Mouse (Mus musculus) adipocyte (in vitro differentiated cells): Measurements from ENCODE around the gene Serpind1.
A peak's percentile ranks its signal among the peaks of the same experiment; 100 is the strongest.

Source experiments
- DNase-seq: peaks from one replicate; pipeline ENCODE4 v3.0.0-alpha.2; 2016; ENCODE audit warnings: low spot score

The Serpind1 gene

GRCm38 (mm10) chr16:17331116-17331515 lies at the start of gene Serpind1:
Serpind1 (plus strand) TSS chr16:17331371.
- no peak for DNase-seq

GRCm38 (mm10) chr16:17283151-17283550 lies 48.0 kb upstream of the Serpind1 start:
- no peak for DNase-seq

- no peak for DNase-seq
These were observed 44.1 kb upstream of the Serpind1 start for GRCm38 (mm10) chr16:17287103-17287502.

- DNase-seq = no peak
These were observed 40.2 kb upstream of the Serpind1 start for GRCm38 (mm10) chr16:17291016-17291415.

DNA sequence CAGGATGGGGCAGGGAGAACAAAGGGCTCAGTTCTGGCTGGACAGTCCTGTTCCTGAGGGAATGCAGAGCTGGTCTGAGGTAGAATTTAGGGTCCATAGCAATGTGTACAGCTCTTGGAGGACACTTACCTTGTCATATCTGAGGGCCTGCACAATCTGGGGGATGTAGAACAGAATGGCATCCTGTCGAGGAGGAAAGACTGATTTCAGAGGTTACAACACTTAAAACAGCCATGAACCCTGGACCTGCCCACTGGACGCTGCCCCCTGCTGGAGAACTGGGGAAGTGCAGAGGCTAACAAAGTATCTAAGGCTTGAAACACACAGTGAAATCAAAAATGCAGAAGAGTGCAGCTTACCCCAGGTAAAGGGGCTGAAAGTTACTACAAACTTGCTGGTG lies 38.4 kb upstream of the Serpind1 start:
- DNase-seq = peak; percentile 74

DNA sequence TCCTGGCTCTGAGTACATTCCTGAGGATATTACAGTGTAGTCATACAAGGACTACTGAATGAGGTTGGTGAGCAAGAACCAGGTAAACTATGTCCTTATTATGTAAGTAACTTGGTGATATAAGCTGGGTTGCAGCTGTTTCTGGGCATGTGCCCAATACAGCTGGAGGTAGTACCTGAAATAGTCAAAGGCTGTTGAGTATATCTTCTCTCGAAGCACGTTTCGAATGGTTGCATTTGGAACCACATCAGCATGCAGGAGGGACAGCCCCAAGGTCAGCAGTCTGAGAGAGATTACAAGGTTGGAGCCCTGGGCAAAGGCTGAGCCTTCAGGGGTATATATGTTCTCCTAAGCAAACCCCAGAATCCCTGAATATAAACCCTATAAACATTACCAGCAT lies 30.4 kb upstream of the Serpind1 start:
- no peak for DNase-seq

GRCm38 (mm10) chr16:17303521-17304245 lies 27.5 kb upstream of the Serpind1 start:
- no peak for DNase-seq

DNA sequence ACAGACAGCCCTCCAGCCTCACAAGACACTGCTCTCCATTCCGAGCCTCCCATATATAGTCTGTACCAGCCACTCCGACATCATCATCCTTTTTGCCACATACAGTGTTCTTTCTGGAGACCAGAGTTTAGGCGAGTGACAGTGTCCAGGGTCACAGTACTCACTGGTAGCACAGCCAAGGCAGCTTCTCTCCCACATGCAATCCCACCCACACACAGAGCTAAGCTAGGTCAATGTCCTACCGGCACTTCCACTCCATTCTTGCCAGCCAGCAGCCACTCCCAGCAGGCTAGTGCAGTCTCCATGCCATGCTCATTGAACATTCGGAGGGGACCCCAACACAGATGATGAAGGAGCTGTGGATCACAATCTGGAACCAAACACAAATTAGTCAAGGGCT lies 23.7 kb upstream of the Serpind1 start:
- no peak for DNase-seq

DNA sequence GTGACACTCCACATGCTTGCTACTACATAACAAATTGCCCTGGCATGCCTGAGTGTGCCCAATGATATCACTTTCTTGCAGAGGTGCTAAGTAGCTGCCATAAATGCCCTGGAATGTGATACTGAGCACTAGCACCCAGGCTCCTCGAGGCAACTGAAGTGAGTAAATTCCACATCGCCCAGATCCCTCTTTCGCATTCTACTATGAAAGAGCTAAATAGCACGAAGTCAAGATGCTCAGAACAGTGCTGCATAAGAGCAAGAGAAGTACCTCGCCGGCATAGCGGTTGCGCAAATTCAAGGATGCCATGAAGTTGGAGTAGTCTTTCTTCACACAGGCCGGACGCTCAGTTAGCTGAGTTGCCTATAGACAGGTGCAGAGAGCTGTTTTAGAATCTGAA lies 22.1 kb upstream of the Serpind1 start:
- no peak for DNase-seq

- no peak for DNase-seq
These were observed 18.6 kb upstream of the Serpind1 start for GRCm38 (mm10) chr16:17312531-17312930.

GRCm38 (mm10) chr16:17316554-17316953 lies 14.6 kb upstream of the Serpind1 start:
- DNase-seq = peak; percentile 50

GRCm38 (mm10) chr16:17321481-17321880 lies 9.7 kb upstream of the Serpind1 start:
- peak; percentile 7 for DNase-seq

- DNase-seq = no peak
These were observed 6.4 kb upstream of the Serpind1 start for GRCm38 (mm10) chr16:17324745-17325144.

DNA sequence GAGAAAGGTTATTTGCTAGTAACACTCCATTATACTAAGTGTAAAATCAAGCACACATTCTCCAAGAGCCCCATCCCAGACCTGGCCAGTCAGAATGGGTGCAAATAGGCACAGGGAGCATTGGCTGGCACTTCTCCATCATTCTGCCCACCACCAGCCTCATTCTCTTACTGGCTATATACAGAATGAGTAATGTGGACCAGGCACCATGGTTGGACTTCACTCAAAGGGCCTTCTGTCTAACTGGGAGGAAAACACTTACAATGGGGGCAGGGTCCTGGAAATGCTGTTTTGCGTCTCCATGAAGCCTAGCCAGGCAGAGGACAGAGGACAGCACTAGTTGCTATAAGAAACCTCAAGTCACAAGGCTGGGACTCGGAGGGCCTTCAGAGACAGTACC lies 5.1 kb upstream of the Serpind1 start:
- DNase-seq = no peak

- DNase-seq = no peak
These were observed 1.2 kb upstream of the Serpind1 start for GRCm38 (mm10) chr16:17329848-17330570.

GRCm38 (mm10) chr16:17331855-17332254 lies 684 bp downstream of the Serpind1 start:
- no peak for DNase-seq

- DNase-seq = no peak
These were observed 3.4 kb downstream of the Serpind1 start for GRCm38 (mm10) chr16:17334574-17334973.

DNA sequence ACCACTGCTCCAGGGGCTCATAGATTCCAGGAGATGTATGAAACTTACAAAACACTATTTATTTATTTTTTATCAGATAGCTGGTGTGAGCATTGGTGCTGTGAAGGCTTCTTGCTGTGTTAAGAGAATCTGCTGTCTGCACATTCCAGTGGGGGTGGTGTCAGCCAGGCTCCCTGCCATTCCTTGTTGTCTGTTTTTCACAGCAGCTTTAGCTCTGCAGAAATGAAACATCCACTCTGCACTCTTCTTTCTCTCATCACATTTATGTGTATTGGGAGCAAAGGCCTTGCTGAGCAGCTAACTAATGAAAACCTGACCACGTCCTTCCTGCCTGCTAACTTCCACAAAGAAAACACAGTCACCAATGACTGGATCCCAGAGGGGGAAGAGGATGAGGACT lies 4.9 kb downstream of the Serpind1 start:
- no peak for DNase-seq

GRCm38 (mm10) chr16:17339701-17340100 lies 8.5 kb downstream of the Serpind1 start:
- DNase-seq = no peak

DNA sequence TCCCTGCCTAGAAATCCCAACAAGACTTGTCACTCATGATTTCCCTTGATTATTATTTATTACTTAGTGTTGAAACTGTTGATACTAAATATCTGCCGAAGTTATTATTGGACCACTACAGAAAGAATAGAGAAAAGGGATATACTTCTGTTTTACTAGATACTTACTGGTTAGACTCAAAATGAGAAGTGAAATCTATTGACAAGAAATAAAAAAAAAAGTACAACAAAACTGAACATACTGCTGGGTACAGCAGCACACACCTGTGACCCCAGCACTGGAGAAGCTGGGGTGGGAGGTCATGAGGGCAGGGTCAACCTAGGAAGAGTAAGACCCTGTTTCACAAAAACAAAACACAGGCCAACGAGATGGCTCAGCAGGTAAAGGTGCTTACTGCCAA lies 9.5 kb downstream of the Serpind1 start:
- DNase-seq = no peak

GRCm38 (mm10) chr16:17341847-17342246 lies 10.7 kb downstream of the Serpind1 start:
- DNase-seq = no peak

DNA sequence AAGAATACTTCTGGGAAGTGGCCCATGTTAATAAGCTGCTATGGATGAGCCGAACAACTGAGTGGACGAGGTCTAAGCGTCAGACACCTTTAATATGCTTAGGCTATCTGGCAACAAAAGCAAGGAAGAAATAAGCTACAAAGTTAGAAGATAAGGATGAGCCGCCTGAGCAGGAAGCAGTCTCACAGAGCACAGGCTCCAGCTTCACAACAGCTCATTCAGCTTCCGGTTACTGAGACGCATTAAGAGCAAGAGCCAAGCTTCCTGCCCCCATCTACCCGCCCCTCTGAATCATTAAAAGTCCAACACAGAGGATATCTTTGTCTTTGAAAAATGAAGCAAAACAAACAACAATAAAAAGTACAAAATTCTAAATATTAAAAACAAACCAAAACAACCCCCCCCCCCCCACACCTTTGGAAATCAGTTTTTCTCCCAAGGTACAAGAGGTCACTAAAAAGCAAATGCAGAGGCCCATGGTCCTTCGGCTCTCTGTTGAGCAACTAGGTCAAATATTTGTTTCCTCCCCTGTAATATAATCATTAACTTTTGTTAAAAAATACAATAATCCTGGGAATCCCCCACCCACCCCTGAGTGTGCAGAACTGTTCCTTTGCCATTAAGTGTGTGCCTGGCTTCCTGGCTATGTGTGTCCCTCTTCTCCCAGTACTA lies 14.1 kb downstream of the Serpind1 start:
- no peak for DNase-seq

DNA sequence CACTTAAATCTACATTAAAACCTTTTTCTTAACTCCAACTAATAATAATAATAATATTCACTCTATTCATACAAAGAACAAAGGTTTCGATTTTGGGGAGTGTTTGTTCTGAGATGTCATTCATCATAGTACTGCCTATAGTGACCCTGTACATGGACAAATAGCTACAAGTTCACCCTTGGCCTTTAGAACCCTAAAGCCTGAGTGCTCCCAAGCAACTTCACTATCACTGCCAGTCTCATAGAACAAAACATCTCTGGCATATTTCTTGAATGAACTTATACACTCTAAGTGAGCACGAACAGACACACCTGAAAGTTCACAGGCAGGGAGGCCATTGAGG lies 14.6 kb downstream of the Serpind1 start:
- no peak for DNase-seq
